Mouse (Mus musculus): ENCODE data around the gene Olfr814.
"Not testable (repeated sequence)": the region's sequence is repeated elsewhere in the genome, so short reads cannot be mapped to it uniquely, and the experiment has no call there.

DNA sequence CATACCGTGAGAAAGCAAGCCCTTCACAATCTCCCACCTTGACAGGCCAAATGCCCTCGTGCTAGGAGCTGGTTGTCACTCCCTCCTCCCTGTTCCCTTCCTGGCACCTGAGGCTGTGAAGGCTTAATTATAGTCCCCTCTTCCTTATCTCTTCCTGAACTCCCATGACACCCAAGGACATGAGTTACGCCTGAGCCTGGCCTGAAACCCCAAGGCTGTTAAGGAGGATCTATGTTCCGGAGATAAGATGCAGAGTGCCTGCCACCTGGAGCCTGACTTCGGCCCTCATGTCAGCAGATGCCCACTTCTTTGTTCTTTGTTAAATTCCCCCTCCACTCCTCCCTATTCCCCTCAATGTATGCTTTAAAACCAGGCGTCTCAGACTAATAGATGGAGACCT lies 5.8 kb upstream of the Olfr814 start:
- not testable (repeated sequence) for TF ChIP-seq TCF12 (IDR thresholded peaks at IDR 0.05; ENCODE audit: insufficient read depth, poor library complexity, severe bottlenecking); E2F4 (IDR thresholded peaks at IDR 0.05; ENCODE audit: insufficient read depth); POLR2A (IDR thresholded peaks at IDR 0.05; ENCODE audit: insufficient read length, low read depth); MAX (IDR thresholded peaks at IDR 0.05; ENCODE audit: low read depth); USF1 (IDR thresholded peaks at IDR 0.05; ENCODE audit: low read depth); CEBPB (IDR thresholded peaks at IDR 0.05; ENCODE audit: insufficient read depth, poor library complexity, severe bottlenecking); POLR2AphosphoS2 (IDR thresholded peaks at IDR 0.05; ENCODE audit: insufficient read length, low read depth); MYOG (IDR thresholded peaks at IDR 0.05; ENCODE audit: control insufficient read depth in 1 of 3, insufficient read depth in 1 of 3, insufficient read length in 2 of 3, low read depth in 2 of 3); SRF (IDR thresholded peaks at IDR 0.05; ENCODE audit: control insufficient read depth, insufficient read length, low read depth); MYOD1 (IDR thresholded peaks at IDR 0.05; ENCODE audit: control insufficient read depth in 1 of 3, insufficient read length in 2 of 3, low read depth in 2 of 3); REST (IDR thresholded peaks at IDR 0.05; ENCODE audit: insufficient read depth, insufficient read length); TCF3 (IDR thresholded peaks at IDR 0.05; ENCODE audit: insufficient read length, low read depth)
